Mouse (Mus musculus) ES-Bruce4 (cell line): ENCODE results near the gene Faah.

Experiments used
- CTCF ChIP-seq: IDR thresholded peaks from one replicate; pipeline ENCODE4 v1.8.1; 2011; ENCODE audit warnings: low read depth, low read length
- EP300 ChIP-seq: IDR thresholded peaks from 2 replicates; pipeline ENCODE4 v1.6.1; 2011; ENCODE audit warnings: low read depth, low read length; ENCODE audit not compliant: insufficient read depth
- POLR2A ChIP-seq: IDR thresholded peaks from one replicate; pipeline ENCODE4 v1.8.1; 2011; ENCODE audit warnings: low read length; ENCODE audit not compliant: insufficient read depth

GRCm38 (mm10) chr4:115941242-115941820 is 76.4 kb downstream of the Faah start:
- TF ChIP-seq POLR2A (no peak), CTCF (no peak), EP300 (no peak)
